Mouse (Mus musculus) adrenal gland, adult 2 months (tissue): ENCODE results near the gene Tnn. TPM values are rescaled to one million over a fixed set of nuclear protein-coding genes. Genes with fewer than 3 reads are reported as not detected.

Source experiments
- DNase-seq: peaks from one replicate; pipeline ENCODE4 v3.0.0; 2021
- polyA plus RNA-seq: library from polyadenylated mRNA; depleted of rRNA; stranded (reverse); fragments of >200 nt; gene quantifications from 2 replicates; pipeline ENCODE4 v1.2.3, GENCODE M21; 2012; rRNA removed
- total RNA-seq, 2 experiments: library from RNA; stranded (reverse); gene quantifications; 2 replicates each; pipeline ENCODE4 v1.2.3; 2021

The Tnn gene
- total and polyA plus RNA-seq, 3 experiments, result 0.17 to 0.20 TPM; not detected in 1

GRCm38 (mm10) chr1:160044237-160045021, 109.0 kb downstream of the Tnn start, which contains the start of gene 4930523C07Rik:
4930523C07Rik (plus strand) TSS chr1:160044382.
- DNase-seq, result peak; percentile 90

GRCm38 (mm10) chr1:160043271-160043975, 110.0 kb downstream of the Tnn start:
- peak; percentile 22 for DNase-seq

DNA sequence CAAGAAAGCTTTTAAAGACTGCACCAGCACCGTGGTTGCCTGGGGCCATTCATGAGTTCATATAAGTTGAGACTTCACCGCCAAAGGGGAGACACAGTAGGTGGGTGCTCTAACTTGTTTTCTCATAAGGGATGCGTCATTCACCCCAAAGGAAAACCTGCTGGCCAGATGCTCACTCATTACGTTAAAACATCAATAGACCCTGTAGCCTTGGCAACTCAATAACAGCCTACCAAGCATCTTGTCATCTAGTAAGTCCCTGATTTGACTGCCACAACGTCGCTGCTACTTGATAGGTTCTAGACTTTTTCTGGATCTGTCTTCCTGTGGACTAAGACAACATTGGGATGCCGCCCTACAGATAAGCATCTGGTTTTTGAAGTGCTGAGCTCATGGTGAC, 111.0 kb downstream of the Tnn start:
- DNase-seq, result no peak

- DNase-seq, result no peak
Observed at GRCm38 (mm10) chr1:160041264-160041775, 112.1 kb downstream of the Tnn start.

GRCm38 (mm10) chr1:160039951-160040645, 113.3 kb downstream of the Tnn start:
- no peak for DNase-seq

GRCm38 (mm10) chr1:160036996-160037521, 116.3 kb downstream of the Tnn start:
- peak; percentile 13 for DNase-seq

GRCm38 (mm10) chr1:160035561-160035960, 117.8 kb downstream of the Tnn start:
- no peak for DNase-seq

Other genes starting within 250 kb of the Tnn start
- 10 to 100 TPM; 12.5 to 15.7 TPM for gene 4930523C07Rik, start 109.2 kb downstream of the Tnn start, total RNA-seq
- 7.4 and 11.8 TPM in 2 replicates for gene 4930523C07Rik, start 109.2 kb downstream of the Tnn start, polyA plus RNA-seq
- 100 to 1,000 TPM in 1 of 2 experiments, 10 to 100 TPM in 1; 58.0 to 106 TPM for gene Mrps14, start 41.6 kb upstream of the Tnn start, total RNA-seq
- 14.2 and 14.8 TPM in 2 replicates for gene Mrps14, start 41.6 kb upstream of the Tnn start, polyA plus RNA-seq
- 100 to 1,000 TPM; 100 to 136 TPM for gene Cacybp, start 59.3 kb upstream of the Tnn start, total RNA-seq
- gene Cacybp, start 59.3 kb upstream of the Tnn start, polyA plus RNA-seq, result 13.5 and 15.1 TPM in 2 replicates